7 mouse cellular contexts compared by ENCODE assay signal in genomic region chr7:34656632-34657031, GRCm38 (mm10). TPM values are rescaled to one million over a fixed set of nuclear protein-coding genes. Genes with fewer than 3 reads are reported as not detected.
A peak's percentile ranks its signal among the peaks of the same experiment; 100 is the strongest.
DNase-seq lines count a peak whose midpoint lies in the region; ATAC-seq and TF ChIP-seq lines count a peak whose summit lies in the region.

TSS of gene Kctd15 (minus strand) at chr7:34656732.

- peak within 1 kb of the TSS; percentile 63 for H3K4me3 ChIP-seq in lung, embryonic 16.5 days (ENCODE audit: low read length)
- H3K4me3 ChIP-seq in forebrain, embryonic 16.5 days (replicated peaks; ENCODE audit: low read length) = peak within 1 kb of the TSS; percentile 84
- H3K4me3 ChIP-seq in myocyte = peak within 1 kb of the TSS; percentile 75

- H3K79me2 ChIP-seq in myocyte (ENCODE audit: control insufficient read depth, insufficient read depth) = peaks cover 6% of the 10 kb centered on the region

- TF ChIP-seq POLR2A in myocyte (IDR thresholded peaks at IDR 0.05; ENCODE audit: insufficient read length, low read depth) = no peak

- 59% methylated on average over 5 of the region's 5 CpGs for WGBS in lung, embryonic 16.5 days
- 66% methylated on average over 5 of the region's 5 CpGs for WGBS in forebrain, embryonic 16.5 days

- peaks cover 6% of the 10 kb centered on the region; the same call in 1 of the 2 replicates for H3K4me1 ChIP-seq in lung, embryonic 16.5 days (replicated peaks; ENCODE audit: control insufficient read depth, insufficient read depth, low read length)
- peaks cover 13% of the 10 kb centered on the region for H3K4me1 ChIP-seq in forebrain, embryonic 16.5 days (replicated peaks; ENCODE audit: control insufficient read depth, insufficient read depth, low read length)

- no peaks in the 10 kb centered on the region for H3K27me3 ChIP-seq in lung, embryonic 16.5 days (ENCODE audit: control insufficient read depth, insufficient read depth, low read depth, low read length)
- H3K27me3 ChIP-seq in forebrain, embryonic 16.5 days (replicated peaks; ENCODE audit: control insufficient read depth, insufficient read depth, low read length) = no peaks in the 10 kb centered on the region
- H3K27me3 ChIP-seq in myocyte (ENCODE audit: control insufficient read depth, insufficient read depth, insufficient read length) = peaks cover 34% of the 10 kb centered on the region

- H3K36me3 ChIP-seq in lung, embryonic 16.5 days (ENCODE audit: control insufficient read depth, insufficient read depth, low read length) = no peaks in the 10 kb centered on the region
- no peaks in the 10 kb centered on the region for H3K36me3 ChIP-seq in forebrain, embryonic 16.5 days (ENCODE audit: control insufficient read depth, insufficient read depth)
- H3K36me3 ChIP-seq in myocyte (ENCODE audit: control insufficient read depth, insufficient read depth) = no peaks in the 10 kb centered on the region

- ATAC-seq in lung, embryonic 16.5 days (ENCODE audit: low read depth) = no peak
- ATAC-seq in forebrain, embryonic 16.5 days = no peak

- peak within 1 kb of the TSS; percentile 93 for H3K9ac ChIP-seq in lung, embryonic 16.5 days (ENCODE audit: low read length)
- peak within 1 kb of the TSS; percentile 98 for H3K9ac ChIP-seq in forebrain, embryonic 16.5 days (replicated peaks; ENCODE audit: low read depth, low read length)

- no peaks in the 10 kb centered on the region for H3K9me3 ChIP-seq in lung, embryonic 16.5 days (ENCODE audit: control insufficient read depth, low read length)
- H3K9me3 ChIP-seq in forebrain, embryonic 16.5 days (ENCODE audit: control insufficient read depth, low read length) = no peaks in the 10 kb centered on the region

- H3K27ac ChIP-seq in lung, embryonic 16.5 days (ENCODE audit: low read length) = no peak within 1 kb of the TSS; the same call in 1 of the 2 replicates
- H3K27ac ChIP-seq in forebrain, embryonic 16.5 days (ENCODE audit: low read length) = peak within 1 kb of the TSS; percentile 99

- no peak for DNase-seq in lung, postnatal 4 days
- DNase-seq in layer of hippocampus, postnatal 14 days (ENCODE audit: low spot score in 2 of 2) = no peak
- no peak for DNase-seq in ovary, postnatal 14 days (ENCODE audit: low spot score)
- no peak for DNase-seq in embryo, embryonic 9.5 days (ENCODE audit: extremely low spot score)

- peak within 1 kb of the TSS; percentile 98 for H3ac ChIP-seq in myocyte (ENCODE audit: control insufficient read depth, insufficient read length)

- H3K4me2 ChIP-seq in lung, embryonic 16.5 days (ENCODE audit: low read depth, low read length) = peak within 1 kb of the TSS; percentile 78
- H3K4me2 ChIP-seq in forebrain, embryonic 16.5 days (ENCODE audit: low read length) = peak within 1 kb of the TSS; percentile 94
- peak within 1 kb of the TSS; percentile 48 for H3K4me2 ChIP-seq in myocyte (ENCODE audit: low read depth)

TF ChIP-seq in myocyte, 11 proteins besides CTCF, POLR2A, EP300 and RAD21:
- TF ChIP-seq E2F4 (IDR thresholded peaks at IDR 0.05; ENCODE audit: insufficient read depth) = no peak
- no peak for TF ChIP-seq TCF12 (IDR thresholded peaks at IDR 0.05; ENCODE audit: insufficient read depth, poor library complexity, severe bottlenecking)
- no peak for TF ChIP-seq USF1 (IDR thresholded peaks at IDR 0.05; ENCODE audit: low read depth)
- TF ChIP-seq MAX (IDR thresholded peaks at IDR 0.05; ENCODE audit: low read depth) = no peak
- TF ChIP-seq CEBPB (IDR thresholded peaks at IDR 0.05; ENCODE audit: insufficient read depth, poor library complexity, severe bottlenecking) = no peak
- TF ChIP-seq MYOD1 (IDR thresholded peaks at IDR 0.05; ENCODE audit: control insufficient read depth in 1 of 3, insufficient read length in 2 of 3, low read depth in 2 of 3) = no peak
- no peak for TF ChIP-seq TCF3 (IDR thresholded peaks at IDR 0.05; ENCODE audit: insufficient read length, low read depth)
- no peak for TF ChIP-seq REST (IDR thresholded peaks at IDR 0.05; ENCODE audit: insufficient read depth, insufficient read length)
- no peak for TF ChIP-seq SRF (IDR thresholded peaks at IDR 0.05; ENCODE audit: control insufficient read depth, insufficient read length, low read depth)
- TF ChIP-seq MYOG (IDR thresholded peaks at IDR 0.05; ENCODE audit: control insufficient read depth in 1 of 3, insufficient read depth in 1 of 3, insufficient read length in 2 of 3, low read depth in 2 of 3) = no peak
- TF ChIP-seq POLR2AphosphoS2 (IDR thresholded peaks at IDR 0.05; ENCODE audit: insufficient read length, low read depth) = no peak

RNA-seq across cellular contexts. Expression of gene Kctd15, which starts in this region (rescaled TPM):
- polyA plus RNA-seq in lung, embryonic 16.5 days (2015; fragmentation: Nextera tagmentation; extraction: Ambion mirVana) = 12.5 and 12.6 TPM in 2 replicates
- polyA plus RNA-seq in forebrain, embryonic 16.5 days (2015; fragmentation: Nextera tagmentation; extraction: Ambion mirVana) = 25.2 and 28.1 TPM in 2 replicates
- total RNA-seq in layer of hippocampus, postnatal 14 days (2021) = 10 to 100 TPM; 15.9 to 16.4 TPM
- 29.2 TPM for polyA plus RNA-seq in myocyte (2012; fragmentation: generic; extraction: Trizol)
